Mouse (Mus musculus): Measurements from ENCODE around the gene Cep83. TPM values are rescaled to one million over a fixed set of nuclear protein-coding genes. Genes with fewer than 3 reads are reported as not detected.
"Not testable (repeated sequence)": the region's sequence is repeated elsewhere in the genome, so short reads cannot be mapped to it uniquely, and the experiment has no call there.

Gene Cep83
- polyA plus RNA-seq, 1 experiment: 7.8 TPM

DNA sequence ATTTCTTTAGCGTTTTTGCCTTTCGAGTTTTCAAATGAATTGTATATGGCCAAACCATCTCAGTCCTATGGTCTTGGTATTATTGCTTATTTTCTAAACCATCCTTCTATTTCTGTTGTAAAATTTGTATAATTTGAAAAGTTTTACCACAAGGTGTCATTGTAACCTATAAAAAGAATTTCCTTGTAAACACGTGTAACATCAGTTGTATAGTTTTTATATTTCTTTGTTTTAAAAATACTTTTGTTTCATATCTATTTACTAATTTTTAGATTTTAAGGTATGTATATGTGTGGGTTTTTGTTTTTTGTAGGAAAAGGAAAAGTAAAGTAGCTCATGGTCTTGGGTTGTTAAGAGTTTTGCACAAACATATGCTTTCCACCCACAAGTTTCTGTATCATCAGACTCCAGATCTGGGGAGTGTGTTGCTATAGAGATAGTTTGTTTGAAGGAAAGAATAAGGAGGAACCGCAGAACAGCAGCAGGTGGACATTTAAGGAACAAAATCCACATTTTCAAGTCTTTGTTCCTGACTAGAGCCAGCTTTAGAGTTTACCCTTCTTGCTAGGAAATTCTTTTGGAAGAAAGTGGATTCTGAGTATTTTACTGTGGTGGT is 17.3 kb downstream of the Cep83 start:
- peaks cover 20% of the 10 kb centered on the region for H3K36me3 ChIP-seq (replicated peaks; ENCODE audit: low read length)
- H3K4me3 ChIP-seq (replicated peaks): no peak overlapping the region
- no peaks in the 10 kb centered on the region for H3K27me3 ChIP-seq (replicated peaks)
- peaks cover 6% of the 10 kb centered on the region; the same call in 1 of the 2 replicates for H3K9me3 ChIP-seq
- H3K4me1 ChIP-seq: peaks cover 45% of the 10 kb centered on the region
- TF ChIP-seq FLI1 (IDR thresholded peaks at IDR 0.05; ENCODE audit: low read length): no peak
- TF ChIP-seq GATA1 (IDR thresholded peaks at IDR 0.05; ENCODE audit: borderline replicate concordance, low read length): no peak

DNA sequence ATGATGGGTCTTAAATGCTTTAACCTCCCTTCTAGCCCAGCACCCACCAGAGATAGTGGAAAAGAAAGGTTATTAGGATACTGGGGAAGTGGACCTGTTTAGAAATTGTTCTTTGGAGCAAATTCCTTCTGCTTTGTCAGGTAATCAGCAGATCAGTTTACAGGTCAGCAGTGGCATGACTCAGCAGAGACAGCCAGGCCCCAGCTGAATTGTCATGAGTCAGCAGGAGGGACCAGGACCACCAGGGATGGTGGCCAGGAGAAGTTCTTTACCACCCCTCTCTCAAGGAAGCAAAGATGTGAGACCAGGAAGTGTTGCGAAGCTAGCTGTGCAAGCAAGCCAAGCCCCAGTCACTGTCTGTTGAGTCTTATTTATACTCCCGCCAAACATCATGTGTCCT is 18.2 kb downstream of the Cep83 start:
- peak overlapping the region; percentile 50 for H3K4me3 ChIP-seq (replicated peaks)
- TF ChIP-seq FLI1 (IDR thresholded peaks at IDR 0.05; ENCODE audit: low read length) (no peak), GATA1 (IDR thresholded peaks at IDR 0.05; ENCODE audit: borderline replicate concordance, low read length) (no peak)
- H3K36me3 ChIP-seq (replicated peaks; ENCODE audit: low read length): peaks cover 20% of the 10 kb centered on the region
- no peaks in the 10 kb centered on the region for H3K27me3 ChIP-seq (replicated peaks)
- peaks cover 6% of the 10 kb centered on the region; the same call in 1 of the 2 replicates for H3K9me3 ChIP-seq
- H3K4me1 ChIP-seq: peaks cover 45% of the 10 kb centered on the region

DNA sequence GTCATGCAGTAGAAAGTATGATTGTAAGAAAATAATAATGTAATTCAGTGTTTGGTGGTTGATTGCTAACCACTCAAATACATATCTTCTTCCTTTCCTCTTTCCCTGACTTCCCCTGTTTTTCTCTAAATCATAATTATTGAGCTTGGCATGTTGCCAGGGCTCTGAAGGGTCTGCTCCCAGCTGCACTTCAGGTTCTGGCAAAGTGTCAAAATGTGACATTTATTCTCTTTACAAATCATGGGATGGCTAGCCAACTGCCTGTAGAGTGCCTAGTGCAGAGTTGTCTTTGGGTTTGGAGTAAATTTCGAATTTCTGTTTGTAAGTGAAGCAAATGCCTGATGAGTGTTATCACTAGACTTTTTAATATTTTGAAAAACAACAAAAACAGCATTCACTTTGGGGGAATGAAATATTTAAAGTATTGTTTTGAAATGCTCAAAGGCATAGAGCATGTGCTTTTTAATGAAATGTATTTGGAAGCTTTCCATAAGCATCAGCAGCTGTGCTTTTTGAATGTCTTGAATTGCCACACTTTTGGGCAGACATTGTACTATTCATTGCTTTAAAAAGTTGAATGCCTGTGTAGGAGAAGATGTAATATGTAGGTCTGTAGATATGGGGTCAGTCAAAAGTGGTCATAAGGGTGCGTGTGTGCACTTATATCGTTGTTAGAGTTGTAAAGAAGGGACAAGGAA is 21.3 kb downstream of the Cep83 start:
- no peak overlapping the region for H3K4me3 ChIP-seq (replicated peaks)
- H3K27me3 ChIP-seq (replicated peaks): no peaks in the 10 kb centered on the region
- peaks cover 34% of the 10 kb centered on the region for H3K4me1 ChIP-seq
- peaks cover 6% of the 10 kb centered on the region; the same call in 1 of the 2 replicates for H3K9me3 ChIP-seq
- TF ChIP-seq FLI1 (IDR thresholded peaks at IDR 0.05; ENCODE audit: low read length) (no peak), GATA1 (IDR thresholded peaks at IDR 0.05; ENCODE audit: borderline replicate concordance, low read length) (no peak)
- H3K36me3 ChIP-seq (replicated peaks; ENCODE audit: low read length): peaks cover 20% of the 10 kb centered on the region

DNA sequence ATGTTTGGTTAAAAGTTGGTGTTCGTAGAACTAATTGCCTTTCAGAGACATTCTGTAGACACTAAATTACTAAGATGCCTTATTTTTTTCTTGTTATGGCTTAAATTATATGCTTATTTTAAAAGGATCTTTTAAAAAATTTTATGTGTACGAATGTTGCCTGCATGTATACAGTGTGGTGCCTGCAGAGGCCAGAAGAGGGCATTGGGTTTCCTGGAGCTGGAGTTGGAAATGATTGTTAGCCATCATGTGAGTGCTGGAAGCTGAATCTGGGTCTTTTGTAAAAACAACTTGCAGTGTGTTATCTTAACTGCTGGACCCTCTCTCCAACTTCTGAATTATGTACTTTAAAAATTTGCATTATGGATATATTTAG is 21.9 kb downstream of the Cep83 start:
- peaks cover 20% of the 10 kb centered on the region for H3K36me3 ChIP-seq (replicated peaks; ENCODE audit: low read length)
- no peak for TF ChIP-seq GATA1 (IDR thresholded peaks at IDR 0.05; ENCODE audit: borderline replicate concordance, low read length)
- no peak for TF ChIP-seq FLI1 (IDR thresholded peaks at IDR 0.05; ENCODE audit: low read length)

DNA sequence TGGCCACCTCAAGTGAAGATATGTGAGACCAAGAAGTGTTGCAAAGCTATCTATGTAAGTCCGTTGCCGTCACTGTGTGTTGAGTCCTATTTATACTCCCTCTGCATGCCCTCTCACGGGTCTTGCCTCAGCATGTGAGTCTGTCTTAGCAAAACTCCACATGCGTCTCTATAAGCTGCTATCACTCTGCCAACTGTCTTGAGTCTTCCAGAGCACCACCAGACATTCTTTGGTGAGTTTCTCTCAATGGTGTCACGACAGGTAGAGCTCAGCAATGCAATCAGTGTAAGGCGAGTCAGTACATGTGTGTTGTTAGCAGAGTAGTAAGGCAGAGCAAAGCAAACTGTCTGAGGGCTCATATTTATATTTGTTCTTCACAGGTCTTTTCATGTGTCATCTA is 31.8 kb downstream of the Cep83 start:
- H3K4me1 ChIP-seq: peaks cover 17% of the 10 kb centered on the region
- peaks cover 36% of the 10 kb centered on the region for H3K36me3 ChIP-seq (replicated peaks; ENCODE audit: low read length)
- no peaks in the 10 kb centered on the region for H3K27me3 ChIP-seq (replicated peaks)
- H3K9me3 ChIP-seq: no peaks in the 10 kb centered on the region
- TF ChIP-seq FLI1 (IDR thresholded peaks at IDR 0.05; ENCODE audit: low read length) (no peak), GATA1 (IDR thresholded peaks at IDR 0.05; ENCODE audit: borderline replicate concordance, low read length) (no peak)
- no peak overlapping the region for H3K4me3 ChIP-seq (replicated peaks)

More for the DNA sequence above, 21.9 kb downstream of the Cep83 start:
- no peak overlapping the region for H3K4me3 ChIP-seq (replicated peaks)
- H3K4me1 ChIP-seq: peaks cover 31% of the 10 kb centered on the region
- H3K9me3 ChIP-seq: peaks cover 6% of the 10 kb centered on the region; the same call in 1 of the 2 replicates
- H3K27me3 ChIP-seq (replicated peaks): no peaks in the 10 kb centered on the region

GRCm38 (mm10) chr10:94728053-94728452 is 39.6 kb downstream of the Cep83 start:
- H3K36me3 ChIP-seq (replicated peaks; ENCODE audit: low read length): peaks cover 41% of the 10 kb centered on the region
- not testable (repeated sequence) for H3K27me3 ChIP-seq (replicated peaks); H3K9me3 ChIP-seq; H3K4me3 ChIP-seq (replicated peaks); H3K4me1 ChIP-seq

DNA sequence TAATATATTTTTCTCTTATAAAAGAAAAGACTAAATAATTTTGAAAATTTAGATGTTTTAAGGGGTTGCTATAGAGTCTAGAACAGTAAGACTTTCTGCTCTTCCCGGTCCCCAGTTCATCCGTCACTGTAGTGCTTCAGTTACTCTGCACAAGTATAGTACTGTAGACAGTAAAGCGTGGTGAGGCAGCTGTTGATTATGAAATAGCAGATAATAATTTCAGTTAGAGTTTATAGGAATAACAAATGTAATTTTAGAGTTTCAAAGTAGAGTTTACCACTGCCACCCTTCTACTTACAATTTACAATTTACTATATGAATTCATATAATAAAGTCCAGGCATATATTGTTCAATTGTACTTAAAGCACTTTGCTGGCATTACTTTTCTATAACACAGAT is 42.0 kb downstream of the Cep83 start:
- TF ChIP-seq FLI1 (IDR thresholded peaks at IDR 0.05; ENCODE audit: low read length) (no peak), GATA1 (IDR thresholded peaks at IDR 0.05; ENCODE audit: borderline replicate concordance, low read length) (no peak)
- Histone ChIP-seq H3K4me3 (replicated peaks) (no peak overlapping the region), H3K27me3 (replicated peaks) (no peaks in the 10 kb centered on the region), H3K4me1 (peaks cover 11% of the 10 kb centered on the region), H3K36me3 (replicated peaks; ENCODE audit: low read length) (peaks cover 32% of the 10 kb centered on the region), H3K9me3 (no peaks in the 10 kb centered on the region)

- H3K9me3 ChIP-seq: no peaks in the 10 kb centered on the region
- peaks cover 15% of the 10 kb centered on the region for H3K4me1 ChIP-seq
- TF ChIP-seq GATA1 (IDR thresholded peaks at IDR 0.05; ENCODE audit: borderline replicate concordance, low read length) (no peak), FLI1 (IDR thresholded peaks at IDR 0.05; ENCODE audit: low read length) (no peak)
- no peaks in the 10 kb centered on the region for H3K27me3 ChIP-seq (replicated peaks)
- H3K4me3 ChIP-seq (replicated peaks): no peak overlapping the region
- H3K36me3 ChIP-seq (replicated peaks; ENCODE audit: low read length): peaks cover 23% of the 10 kb centered on the region
These were observed 46.4 kb downstream of the Cep83 start for GRCm38 (mm10) chr10:94734829-94735228.

- Histone ChIP-seq H3K27me3 (replicated peaks) (no peaks in the 10 kb centered on the region), H3K9me3 (no peaks in the 10 kb centered on the region), H3K4me3 (replicated peaks) (no peak overlapping the region), H3K36me3 (replicated peaks; ENCODE audit: low read length) (peaks cover 20% of the 10 kb centered on the region), H3K4me1 (peaks cover 14% of the 10 kb centered on the region)
- TF ChIP-seq FLI1 (IDR thresholded peaks at IDR 0.05; ENCODE audit: low read length) (no peak), GATA1 (IDR thresholded peaks at IDR 0.05; ENCODE audit: borderline replicate concordance, low read length) (no peak)
These were observed 51.8 kb downstream of the Cep83 start for GRCm38 (mm10) chr10:94740221-94740620.

- H3K4me1 ChIP-seq: peaks cover 13% of the 10 kb centered on the region
- no peaks in the 10 kb centered on the region for H3K9me3 ChIP-seq
- H3K27me3 ChIP-seq (replicated peaks): no peaks in the 10 kb centered on the region
- TF ChIP-seq GATA1 (IDR thresholded peaks at IDR 0.05; ENCODE audit: borderline replicate concordance, low read length): no peak
- TF ChIP-seq FLI1 (IDR thresholded peaks at IDR 0.05; ENCODE audit: low read length): no peak
- H3K4me3 ChIP-seq (replicated peaks): no peak overlapping the region
- peaks cover 19% of the 10 kb centered on the region for H3K36me3 ChIP-seq (replicated peaks; ENCODE audit: low read length)
These were observed 53.0 kb downstream of the Cep83 start for GRCm38 (mm10) chr10:94741459-94741858.
